Mouse (Mus musculus) forebrain, embryonic 12.5 days (tissue): ENCODE results near the gene Camk2n1. TPM values are rescaled to one million over a fixed set of nuclear protein-coding genes. Genes with fewer than 3 reads are reported as not detected.

ENCODE experiments used
- ATAC-seq: fragments of 200-750 bp; cut with Nextera tagmentation; 2 replicates; pipeline ENCODE4 v1.8.0; 2017; ENCODE audit warnings: moderate TSS enrichment; ENCODE audit not compliant: low FRiP score
- H3K27ac ChIP-seq: fragments of 300-500 bp; sonication (generic); 2 replicates; pipeline ENCODE4 v1.5.1; 2016; ENCODE audit warnings: mild to moderate bottlenecking
- H3K27me3 ChIP-seq: fragments of 300-500 bp; sonication (generic); 2 replicates; pipeline ENCODE4 v1.6.1; 2016; ENCODE audit warnings: mild to moderate bottlenecking
- H3K36me3 ChIP-seq: fragments of 300-500 bp; sonication (generic); replicated peaks from 2 replicates; pipeline ENCODE4 v1.6.1; 2016; ENCODE audit warnings: mild to moderate bottlenecking
- H3K4me1 ChIP-seq: fragments of 300-500 bp; sonication (generic); 2 replicates; pipeline ENCODE4 v1.6.1; 2016
- H3K4me2 ChIP-seq: fragments of 300-500 bp; sonication (generic); 2 replicates; pipeline ENCODE4 v1.6.1; 2016; ENCODE audit warnings: mild to moderate bottlenecking, moderate library complexity
- H3K4me3 ChIP-seq: fragments of 300-500 bp; sonication (generic); replicated peaks from 2 replicates; pipeline ENCODE4 v1.5.1; 2016; ENCODE audit warnings: mild to moderate bottlenecking
- H3K9ac ChIP-seq: fragments of 300-500 bp; sonication (generic); 2 replicates; pipeline ENCODE4 v1.6.1; 2016; ENCODE audit warnings: mild to moderate bottlenecking
- H3K9me3 ChIP-seq: fragments of 300-500 bp; sonication (generic); 2 replicates; pipeline ENCODE4 v1.6.1; 2016
- WGBS: fragments of 180-500 bp; shearing (Covaris S2); methylation state at CpG from one replicate; pipeline ENCODE4 v1.1.7; 2016; 5-methylcytosine and 5-hydroxymethylcytosine counted together
- polyA plus RNA-seq: library from polyadenylated mRNA; unstranded; fragments of >200 nt; fragmentation: Nextera tagmentation; extraction: Ambion mirVana; gene quantifications from 2 replicates; pipeline ENCODE4 v1.2.1, GENCODE M21; 2016

The Camk2n1 gene
- polyA plus RNA-seq, 1 experiment from 2014 or later = 5.4 TPM

GRCm38 (mm10) chr4:138507903-138508302, 53.8 kb downstream of the Camk2n1 start:
- ATAC-seq = no peak
- peaks cover 39% of the 10 kb centered on the region for H3K27me3 ChIP-seq
- H3K9me3 ChIP-seq = no peaks in the 10 kb centered on the region
- H3K27ac ChIP-seq = no peak overlapping the region
- H3K36me3 ChIP-seq = no peaks in the 10 kb centered on the region
- no peak overlapping the region for H3K4me2 ChIP-seq
- H3K4me1 ChIP-seq = peaks cover 23% of the 10 kb centered on the region
- no peak overlapping the region for H3K4me3 ChIP-seq
- H3K9ac ChIP-seq = no peak overlapping the region
- 62% methylated on average over 6 of the region's 6 CpGs for WGBS

Other genes starting within 250 kb of the Camk2n1 start
- gene Hp1bp3, start 238.0 kb upstream of the Camk2n1 start, polyA plus RNA-seq = 214 and 229 TPM in 2 replicates
- gene Sh2d5, start 203.9 kb upstream of the Camk2n1 start, polyA plus RNA-seq = 1.3 and 1.6 TPM in 2 replicates
- gene Kif17, start 203.9 kb upstream of the Camk2n1 start, polyA plus RNA-seq = 0.40 and 0.45 TPM in 2 replicates
- gene Ddost, start 149.6 kb upstream of the Camk2n1 start, polyA plus RNA-seq = 193 and 209 TPM in 2 replicates
- 53.9 and 57.0 TPM in 2 replicates for gene Pink1, start 128.0 kb upstream of the Camk2n1 start, polyA plus RNA-seq
- 1.6 and 1.8 TPM in 2 replicates for gene Cda, start 86.3 kb upstream of the Camk2n1 start, polyA plus RNA-seq
- gene Fam43b, start 57.8 kb upstream of the Camk2n1 start, polyA plus RNA-seq = 0.21 and 0.24 TPM in 2 replicates
- gene Mul1, start 19.6 kb upstream of the Camk2n1 start, polyA plus RNA-seq = 14.5 and 14.7 TPM in 2 replicates
- gene Vwa5b1, start 181.6 kb downstream of the Camk2n1 start, polyA plus RNA-seq = 0.13 and 0.45 TPM in 2 replicates